Mouse (Mus musculus): ENCODE data around the gene Fgf3.

DNA sequence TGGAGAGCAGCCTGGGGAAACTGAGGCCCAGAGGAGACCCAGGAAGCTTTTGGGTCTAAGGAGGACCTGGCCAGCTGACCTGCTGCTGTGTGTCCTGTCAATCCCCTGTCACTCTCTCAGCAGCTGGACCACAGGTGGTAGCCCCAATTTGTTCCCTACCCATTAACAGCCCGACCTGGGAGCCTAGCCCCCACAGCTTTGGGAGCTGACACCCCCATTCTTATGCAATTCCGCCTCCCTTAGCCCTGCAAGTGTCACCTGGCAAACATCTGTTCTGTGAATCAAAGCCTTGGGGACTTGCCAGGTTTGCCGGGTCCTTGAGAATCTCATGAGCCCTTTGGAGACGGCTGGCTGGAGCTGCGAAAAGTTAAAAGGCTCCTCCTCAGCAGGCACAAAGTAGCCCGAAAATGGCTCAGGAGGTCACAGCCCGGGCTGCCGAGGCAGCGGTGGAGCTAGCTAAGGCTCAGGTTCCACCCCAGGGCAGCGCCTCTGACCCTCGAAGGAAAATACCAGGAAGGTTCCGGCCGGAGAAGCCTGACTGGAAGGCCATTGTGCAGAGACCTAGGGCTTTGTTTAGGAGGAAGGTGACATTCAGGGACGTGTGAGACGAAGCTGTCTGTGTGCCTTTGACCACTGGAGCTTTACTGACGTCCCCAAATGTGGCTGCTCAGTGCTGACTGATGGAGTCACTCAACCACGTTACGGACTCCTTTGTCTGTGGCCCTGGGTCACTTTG lies 50.8 kb downstream of the Fgf3 start:
- TF ChIP-seq CTCF (IDR thresholded peaks at IDR 0.05; ENCODE audit: low read depth): no peak
- TF ChIP-seq EP300 (optimal IDR thresholded peaks at IDR 0.05): no peak

Data from stomach, postnatal 0 days (tissue).